Mouse (Mus musculus) kidney, embryonic 16.5 days (tissue): ENCODE results near the gene Nr0b2. TPM values are rescaled to one million over a fixed set of nuclear protein-coding genes. Genes with fewer than 3 reads are reported as not detected.

Experiments
- ATAC-seq: fragments of 200-750 bp; cut with Nextera tagmentation; 2 replicates; pipeline ENCODE4 v1.8.0; 2017; ENCODE audit warnings: moderate TSS enrichment; ENCODE audit not compliant: low FRiP score, low TSS enrichment
- H3K27ac ChIP-seq: fragments of 300-500 bp; sonication (generic); 2 replicates; pipeline ENCODE4 v1.5.1; 2014; ENCODE audit warnings: low read length
- H3K27me3 ChIP-seq: fragments of 300-500 bp; sonication (generic); 2 replicates; pipeline ENCODE4 v1.6.1; 2014; ENCODE audit warnings: low read length, control low read depth, mixed read lengths; ENCODE audit not compliant: insufficient read depth
- H3K36me3 ChIP-seq: fragments of 300-500 bp; sonication (generic); 2 replicates; pipeline ENCODE4 v1.6.1; 2014; ENCODE audit warnings: low read length, control low read depth, mixed read lengths; ENCODE audit not compliant: insufficient read depth
- H3K4me1 ChIP-seq: fragments of 300-500 bp; sonication (generic); 2 replicates; pipeline ENCODE4 v1.6.1; 2014; ENCODE audit warnings: low read length, control low read depth, mixed read lengths; ENCODE audit not compliant: insufficient read depth
- H3K4me2 ChIP-seq: fragments of 300-500 bp; sonication (generic); replicated peaks from 2 replicates; pipeline ENCODE4 v1.6.1; 2014; ENCODE audit warnings: low read depth, low read length
- H3K4me3 ChIP-seq: fragments of 300-500 bp; sonication (generic); 2 replicates; pipeline ENCODE4 v1.5.1; 2014; ENCODE audit warnings: mild to moderate bottlenecking, low read length
- H3K9ac ChIP-seq: fragments of 300-500 bp; sonication (generic); replicated peaks from 2 replicates; pipeline ENCODE4 v1.6.1; 2014; ENCODE audit warnings: low read length
- H3K9me3 ChIP-seq: fragments of 300-500 bp; sonication (generic); 2 replicates; pipeline ENCODE4 v1.6.1; 2016; ENCODE audit warnings: low read length, control low read depth
- WGBS: fragments of 180-500 bp; shearing (Covaris S2); extraction: QIAGEN DNeasy Blood & Tissue Kit; methylation state at CpG from one replicate; pipeline ENCODE4 v1.1.7; 2014; 5-methylcytosine and 5-hydroxymethylcytosine counted together
- polyA plus RNA-seq: library from polyadenylated mRNA; unstranded; fragments of >200 nt; fragmentation: Nextera tagmentation; extraction: Ambion mirVana; gene quantifications from 2 replicates; pipeline ENCODE4 v1.2.1, GENCODE M21; 2015

Gene Nr0b2
- polyA plus RNA-seq, 1 experiment from 2014 or later: 0.97 TPM

GRCm38 (mm10) chr4:133577983-133578382 lies 24.8 kb downstream of the Nr0b2 start:
- Histone ChIP-seq H3K4me3 (no peak overlapping the region), H3K4me1 (peaks cover 6% of the 10 kb centered on the region), H3K9ac (no peak overlapping the region), H3K27ac (no peak overlapping the region), H3K27me3 (no peaks in the 10 kb centered on the region), H3K36me3 (peaks cover 38% of the 10 kb centered on the region), H3K4me2 (no peak overlapping the region), H3K9me3 (no peaks in the 10 kb centered on the region)
- 74% methylated on average over 12 of the region's 12 CpGs for WGBS
- no peak for ATAC-seq

- Histone ChIP-seq H3K9me3 (no peaks in the 10 kb centered on the region), H3K27me3 (no peaks in the 10 kb centered on the region), H3K4me1 (peaks cover 12% of the 10 kb centered on the region), H3K27ac (peak overlapping the region; percentile 69), H3K4me3 (peak overlapping the region; percentile 99), H3K36me3 (peaks cover 46% of the 10 kb centered on the region), H3K9ac (peak overlapping the region; percentile 76), H3K4me2 (peak overlapping the region; percentile 99)
- ATAC-seq: peak; percentile 21
- WGBS: 65% methylated on average over 6 of the region's 6 CpGs
These were observed 30.5 kb downstream of the Nr0b2 start for GRCm38 (mm10) chr4:133583690-133584058.

GRCm38 (mm10) chr4:133584059-133584951 lies 31.1 kb downstream of the Nr0b2 start, which contains the start of gene Gpn2:
Gpn2 (plus strand) TSS chr4:133584362.
- Histone ChIP-seq H3K9ac (peak within 1 kb of the TSS; percentile 76), H3K9me3 (no peaks in the 10 kb centered on the region), H3K27ac (peak within 1 kb of the TSS; percentile 69), H3K27me3 (no peaks in the 10 kb centered on the region), H3K4me2 (peak within 1 kb of the TSS; percentile 99), H3K36me3 (peaks cover 45% of the 10 kb centered on the region), H3K4me3 (peak within 1 kb of the TSS; percentile 99), H3K4me1 (peaks cover 12% of the 10 kb centered on the region)
- ATAC-seq: peak; percentile 91
- 1% methylated on average over 64 of the region's 65 CpGs for WGBS

- 30% methylated on average over 7 of the region's 7 CpGs for WGBS
- 0 out of 2 replicates have a peak, but pooled peaks cover 3% of the 10 kb centered on the region for H3K4me1 ChIP-seq
- H3K9ac ChIP-seq: no peak overlapping the region
- no peaks in the 10 kb centered on the region for H3K27me3 ChIP-seq
- peaks cover 36% of the 10 kb centered on the region for H3K36me3 ChIP-seq
- no peak overlapping the region for H3K27ac ChIP-seq
- ATAC-seq: peak; percentile 65
- H3K4me2 ChIP-seq: no peak overlapping the region
- no peaks in the 10 kb centered on the region for H3K9me3 ChIP-seq
- no peak overlapping the region for H3K4me3 ChIP-seq
These were observed 39.4 kb downstream of the Nr0b2 start for GRCm38 (mm10) chr4:133592570-133592969.

- no peak for ATAC-seq
- H3K4me1 ChIP-seq: peaks cover 22% of the 10 kb centered on the region
- H3K27me3 ChIP-seq: peaks cover 10% of the 10 kb centered on the region
- no peak overlapping the region for H3K4me2 ChIP-seq
- no peak overlapping the region for H3K9ac ChIP-seq
- no peak overlapping the region for H3K27ac ChIP-seq
- peaks cover 11% of the 10 kb centered on the region for H3K36me3 ChIP-seq
- no peaks in the 10 kb centered on the region for H3K9me3 ChIP-seq
- WGBS: 69% methylated on average over 7 of the region's 7 CpGs
- H3K4me3 ChIP-seq: no peak overlapping the region
These were observed 42.4 kb downstream of the Nr0b2 start for GRCm38 (mm10) chr4:133595538-133595937.

- peaks cover 22% of the 10 kb centered on the region for H3K4me1 ChIP-seq
- no peak for ATAC-seq
- no peak overlapping the region for H3K9ac ChIP-seq
- H3K4me3 ChIP-seq: no peak overlapping the region
- 81% methylated on average over 6 of the region's 6 CpGs for WGBS
- H3K27me3 ChIP-seq: peaks cover 10% of the 10 kb centered on the region
- H3K27ac ChIP-seq: no peak overlapping the region
- no peak overlapping the region for H3K4me2 ChIP-seq
- H3K36me3 ChIP-seq: peaks cover 7% of the 10 kb centered on the region
- no peaks in the 10 kb centered on the region for H3K9me3 ChIP-seq
These were observed 42.9 kb downstream of the Nr0b2 start for GRCm38 (mm10) chr4:133596084-133596483.

- H3K27me3 ChIP-seq: peaks cover 23% of the 10 kb centered on the region
- H3K4me2 ChIP-seq: peak overlapping the region; percentile 92; the same call in 1 of the 2 replicates
- no peak for ATAC-seq
- H3K9me3 ChIP-seq: no peaks in the 10 kb centered on the region
- peak overlapping the region; percentile 66 for H3K27ac ChIP-seq
- 25% methylated on average over 4 of the region's 4 CpGs for WGBS
- H3K4me3 ChIP-seq: no peak overlapping the region
- H3K4me1 ChIP-seq: peaks cover 28% of the 10 kb centered on the region
- H3K9ac ChIP-seq: no peak overlapping the region
- H3K36me3 ChIP-seq: no peaks in the 10 kb centered on the region; the same call in 1 of the 2 replicates
These were observed 45.4 kb downstream of the Nr0b2 start for GRCm38 (mm10) chr4:133598616-133599015.

GRCm38 (mm10) chr4:133599116-133599515 lies 45.9 kb downstream of the Nr0b2 start:
- peak overlapping the region; percentile 67 for H3K9ac ChIP-seq
- ATAC-seq: no peak

GRCm38 (mm10) chr4:133599571-133600073 lies 46.4 kb downstream of the Nr0b2 start:
- Histone ChIP-seq H3K4me1 (peaks cover 28% of the 10 kb centered on the region), H3K4me2 (peak overlapping the region; percentile 92), H3K9me3 (no peaks in the 10 kb centered on the region), H3K9ac (peak overlapping the region; percentile 67), H3K4me3 (peak overlapping the region; percentile 67), H3K27ac (peak overlapping the region; percentile 66; the same call in 1 of the 2 replicates), H3K36me3 (peaks cover 3% of the 10 kb centered on the region), H3K27me3 (peaks cover 23% of the 10 kb centered on the region)
- peak; percentile 97 for ATAC-seq
- WGBS: under 1% methylated on average over 49 of the region's 50 CpGs

More at GRCm38 (mm10) chr4:133599116-133599515, 45.9 kb downstream of the Nr0b2 start:
- no peaks in the 10 kb centered on the region for H3K9me3 ChIP-seq
- WGBS: 19% methylated on average over 7 of the region's 7 CpGs
- H3K4me3 ChIP-seq: peak overlapping the region; percentile 67
- peaks cover 23% of the 10 kb centered on the region for H3K27me3 ChIP-seq
- peaks cover 2% of the 10 kb centered on the region for H3K36me3 ChIP-seq
- peak overlapping the region; percentile 66 for H3K27ac ChIP-seq
- H3K4me1 ChIP-seq: peaks cover 28% of the 10 kb centered on the region
- peak overlapping the region; percentile 92 for H3K4me2 ChIP-seq
